Mouse (Mus musculus) Muller cell, postnatal 12 days (primary cell): ENCODE data around the gene Sla2.
"Not testable (repeated sequence)": the region's sequence is repeated elsewhere in the genome, so short reads cannot be mapped to it uniquely, and the experiment has no call there.

ENCODE experiments used
- DNase-seq: peaks from one replicate; pipeline ENCODE4 v3.0.0-alpha.2; 2015; ENCODE audit errors: inconsistent ontology term

Sla2 gene

DNA sequence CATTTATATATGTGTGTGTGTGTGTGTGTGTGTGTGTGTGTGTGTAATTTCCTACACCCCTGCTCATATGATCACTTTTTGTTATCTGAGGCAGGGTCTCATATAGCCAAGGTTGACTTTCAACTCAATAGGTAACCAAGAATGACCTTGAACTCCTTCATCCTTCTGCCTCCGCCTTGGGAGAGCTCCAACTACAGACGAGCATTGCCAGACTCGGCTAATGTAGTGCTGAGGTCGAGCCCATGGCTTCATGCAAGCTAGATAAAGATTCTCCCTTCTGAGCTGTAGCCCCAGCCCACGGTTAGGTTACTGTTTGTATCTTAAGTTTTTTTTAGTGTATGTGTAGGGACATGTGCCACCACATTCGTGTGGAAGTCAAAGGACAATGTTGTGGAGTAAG, 14.9 kb upstream of the Sla2 start:
- no peak for DNase-seq

DNA sequence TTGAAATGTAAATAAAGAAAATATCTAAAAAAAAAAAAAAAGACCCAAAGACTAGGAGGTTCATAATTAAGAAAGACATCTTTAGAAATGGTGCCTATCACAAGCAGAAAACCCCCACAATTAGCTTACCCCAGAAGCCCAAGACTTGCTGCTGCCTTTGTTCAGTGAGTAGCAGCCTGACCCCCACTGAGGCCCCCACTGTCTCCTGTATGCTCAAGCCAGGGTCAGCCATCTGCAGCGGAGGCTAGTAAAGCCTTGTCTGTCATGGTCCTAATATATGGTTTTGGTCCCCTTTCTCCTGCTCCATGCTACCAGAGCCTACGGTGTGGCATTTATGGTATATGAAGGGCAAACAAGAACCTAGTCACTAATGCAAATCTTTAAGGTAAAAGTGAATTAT, 14.4 kb upstream of the Sla2 start:
- DNase-seq: no peak

DNA sequence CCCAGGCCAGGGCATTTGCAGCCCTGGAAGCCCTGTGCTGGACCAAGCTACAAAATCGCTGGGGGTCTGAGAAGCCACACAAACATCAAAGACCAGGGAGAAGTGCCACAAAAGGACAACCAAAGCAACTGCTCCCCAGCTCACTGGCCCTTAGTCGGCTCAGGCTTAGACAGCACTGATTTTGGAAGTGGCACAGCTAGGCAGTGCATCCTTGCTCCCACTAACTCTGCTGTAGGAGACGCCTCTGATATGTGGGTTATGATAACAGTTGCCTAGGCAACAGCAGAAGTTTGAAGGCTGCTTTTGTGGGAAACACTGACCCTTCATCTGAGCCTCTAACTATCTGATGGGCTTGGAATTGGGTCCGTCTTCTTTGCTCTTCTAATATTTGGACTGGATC, 12.2 kb upstream of the Sla2 start:
- DNase-seq: no peak

DNA sequence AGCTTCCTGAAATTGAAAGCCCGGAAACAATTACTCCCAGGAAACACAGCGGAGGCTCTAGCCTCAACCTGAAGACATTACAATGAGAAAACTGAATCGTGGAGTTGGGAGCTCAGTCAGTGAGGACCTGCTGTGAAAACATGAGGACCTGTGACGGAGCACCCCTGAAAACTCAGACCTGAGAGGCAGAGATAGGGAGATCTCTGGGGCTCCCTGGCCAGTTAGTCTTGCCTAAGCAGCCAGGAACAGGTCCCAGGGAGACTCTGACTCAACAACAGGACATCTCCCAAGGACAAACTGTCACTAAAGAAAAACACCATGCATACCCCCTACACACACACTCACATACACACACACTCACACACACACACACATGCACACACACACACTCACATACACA, 11.4 kb upstream of the Sla2 start:
- no peak for DNase-seq

DNA sequence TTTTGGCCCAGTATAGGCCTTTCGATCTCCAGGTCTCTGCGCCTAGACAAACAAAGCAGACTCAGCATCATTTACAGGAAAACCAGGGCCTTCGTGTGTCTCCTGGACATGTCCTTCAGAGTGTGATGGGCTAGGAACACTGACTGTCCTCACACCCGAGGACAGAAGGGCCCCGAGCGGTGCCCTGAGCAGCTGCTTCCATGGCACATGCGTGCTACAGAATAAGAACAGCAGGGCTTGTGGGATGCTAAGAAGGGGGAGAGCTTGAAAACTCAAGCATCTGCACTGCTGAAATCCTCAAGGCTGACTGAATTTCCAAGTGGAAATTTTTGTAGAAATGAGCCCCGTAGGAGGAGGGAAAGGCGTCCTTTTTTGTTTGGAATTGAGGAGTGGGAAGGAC, 10.0 kb upstream of the Sla2 start:
- no peak for DNase-seq

DNA sequence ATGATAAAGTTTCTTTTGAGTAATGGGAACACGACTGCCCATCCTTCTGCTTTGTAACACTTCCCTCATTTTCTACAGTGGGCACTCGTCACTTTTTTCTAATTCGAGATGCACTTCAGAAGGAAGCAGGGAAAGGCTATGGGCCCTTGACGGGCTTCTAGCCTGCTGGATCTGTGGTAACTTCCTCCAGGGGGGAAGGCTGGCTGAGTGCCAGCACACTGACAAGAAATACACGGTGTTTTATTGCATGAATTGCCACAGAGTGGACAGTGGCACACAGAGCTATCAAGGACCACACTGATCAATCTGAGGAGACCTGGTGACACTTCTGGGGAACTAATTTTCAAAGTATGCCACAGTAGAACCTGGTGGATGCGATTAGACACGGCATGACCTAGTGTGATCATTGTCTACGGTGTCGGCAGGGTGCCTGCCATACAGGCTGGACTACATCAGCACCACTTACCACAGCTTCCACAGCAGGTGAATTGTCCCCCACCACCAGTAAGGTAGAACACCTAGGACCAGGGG, 9.5 kb upstream of the Sla2 start:
- no peak for DNase-seq

DNA sequence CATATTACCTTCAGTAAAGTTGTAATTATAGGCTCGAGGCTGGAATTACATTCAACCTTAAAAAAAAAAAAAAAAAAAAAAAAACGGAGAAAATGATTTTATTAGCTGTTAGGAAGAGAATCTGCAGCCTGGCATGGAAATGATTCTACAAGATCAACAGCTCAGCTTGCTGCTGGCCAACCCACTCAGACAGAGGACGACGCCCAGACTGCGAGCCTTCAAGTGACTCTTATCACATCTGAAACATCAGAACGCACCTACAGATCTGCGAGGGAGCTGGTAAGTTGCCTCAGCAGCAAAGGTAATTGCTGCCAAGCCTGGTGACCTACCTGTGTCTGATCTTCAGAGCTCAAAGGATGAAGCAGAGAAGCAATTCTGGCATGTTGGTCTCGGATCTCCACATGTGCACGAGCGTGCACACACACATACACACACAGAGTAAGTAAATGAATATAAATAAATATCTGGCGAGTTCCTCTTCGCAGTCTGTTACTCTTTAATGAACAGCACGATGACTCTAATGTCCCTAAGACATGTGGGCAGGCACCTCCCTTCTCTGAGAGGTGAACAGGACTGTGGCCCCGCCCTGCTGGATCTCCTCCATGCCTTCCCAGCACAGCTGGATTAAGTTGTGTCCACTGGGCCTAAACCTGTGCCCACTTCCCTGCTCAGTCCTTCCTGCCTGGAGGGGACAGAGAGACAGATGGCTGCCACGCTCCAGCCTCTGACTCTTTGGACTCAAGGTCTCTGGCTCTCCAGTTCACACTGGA, 7.7 kb upstream of the Sla2 start:
- no peak for DNase-seq

DNA sequence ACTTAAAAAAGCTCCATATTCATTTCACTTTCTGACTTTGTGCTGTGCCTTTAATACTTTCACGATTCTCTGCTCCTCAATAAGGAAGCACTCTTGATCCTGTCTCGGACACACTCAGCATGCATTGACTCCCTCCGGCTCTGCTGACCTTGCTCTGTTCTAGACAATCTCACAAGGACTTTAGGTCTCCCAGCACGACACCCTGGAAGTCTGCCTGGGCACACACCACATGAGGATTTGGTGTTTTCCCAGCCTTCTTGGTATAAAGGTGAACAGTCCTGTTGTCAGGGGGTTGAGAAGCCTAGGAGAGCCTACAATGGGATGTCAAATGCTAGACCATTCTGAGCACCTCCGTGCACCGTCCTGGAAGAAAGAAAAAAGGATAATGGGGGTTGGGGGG, 5.8 kb upstream of the Sla2 start:
- no peak for DNase-seq

DNA sequence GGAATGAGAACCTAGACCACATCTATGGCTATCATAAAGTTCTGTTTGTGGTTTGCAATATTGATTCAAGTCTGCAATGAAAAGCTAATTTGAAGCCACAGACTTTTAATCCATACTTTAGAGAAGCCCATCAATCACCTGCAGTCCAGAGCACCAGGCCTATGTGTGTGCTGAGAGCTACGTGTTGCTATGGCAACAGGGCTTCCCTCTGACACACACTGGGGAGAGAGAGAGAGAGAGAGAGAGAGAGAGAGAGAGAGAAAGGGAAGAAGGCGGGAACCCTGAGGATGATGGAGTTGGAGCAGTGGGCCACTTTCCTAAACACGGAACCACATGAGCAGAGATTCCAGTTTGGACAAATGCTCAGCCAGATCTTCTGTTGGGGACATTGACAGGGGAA, 5.2 kb upstream of the Sla2 start:
- DNase-seq: no peak

DNA sequence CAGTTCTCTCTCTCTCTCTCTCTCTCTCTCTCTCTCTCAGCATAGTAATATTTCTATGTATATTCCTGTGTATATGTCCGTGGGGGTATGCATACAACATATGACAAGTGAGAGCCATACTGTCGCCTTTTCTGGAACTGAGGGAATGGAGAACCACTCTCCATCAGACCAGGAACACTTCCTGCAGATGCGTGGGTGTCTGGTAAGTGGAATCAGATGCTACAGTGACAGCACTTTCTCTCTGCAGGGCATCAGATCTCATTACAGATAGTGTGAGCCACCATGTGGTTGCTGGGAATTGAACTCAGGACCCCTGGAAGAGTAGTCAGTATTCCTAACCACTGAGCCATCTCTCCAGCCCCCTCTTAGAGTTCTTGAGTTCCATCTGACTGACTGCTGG, 1.5 kb upstream of the Sla2 start:
- no peak for DNase-seq

DNA sequence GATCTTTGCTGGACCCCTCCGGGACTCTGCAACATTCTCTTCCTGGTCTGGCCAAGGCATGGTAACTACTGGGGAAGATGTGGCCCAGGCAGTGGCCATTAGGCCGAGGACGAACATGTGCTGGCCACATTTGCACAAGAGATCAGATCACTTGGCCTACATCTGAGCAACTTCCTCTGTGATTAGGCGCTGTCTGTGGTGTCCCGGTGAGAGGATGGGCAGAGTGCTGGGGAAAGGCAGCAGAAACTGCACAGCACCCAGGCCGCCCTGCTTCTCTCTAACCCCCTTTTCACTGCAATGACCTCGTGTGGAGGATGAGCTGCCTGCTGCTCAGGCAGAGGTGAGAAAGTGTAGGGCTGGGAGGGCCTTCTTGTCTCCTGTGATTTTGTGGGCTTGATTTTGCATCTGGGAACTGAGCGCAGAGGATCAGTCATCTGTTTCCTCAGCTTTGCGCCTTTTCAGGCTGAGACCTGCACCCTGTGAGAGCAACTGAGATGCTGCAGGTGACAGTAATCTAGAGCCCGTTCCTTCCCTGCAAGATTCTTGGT, 834 bp downstream of the Sla2 start:
- no peak for DNase-seq

DNA sequence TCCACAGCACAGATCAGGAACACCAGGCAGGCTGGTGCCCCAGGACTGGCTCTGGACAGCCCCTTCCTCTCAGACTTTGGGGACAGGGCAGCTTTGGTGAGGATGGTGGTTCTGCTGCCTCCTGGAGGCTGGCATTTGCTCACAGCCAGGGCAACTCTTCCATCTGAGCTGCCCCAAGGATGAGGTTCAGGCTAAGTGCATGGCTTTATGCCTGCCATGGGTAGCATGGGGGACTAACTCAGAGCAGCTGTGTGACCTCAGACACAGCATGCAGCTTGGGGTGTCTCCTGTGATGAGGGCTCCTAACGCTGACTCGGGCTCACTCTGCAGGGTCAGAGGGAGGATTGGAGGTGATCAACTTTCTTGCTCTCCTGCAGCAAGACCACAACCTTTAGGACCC, 1.3 kb downstream of the Sla2 start:
- DNase-seq: not testable (repeated sequence)

DNA sequence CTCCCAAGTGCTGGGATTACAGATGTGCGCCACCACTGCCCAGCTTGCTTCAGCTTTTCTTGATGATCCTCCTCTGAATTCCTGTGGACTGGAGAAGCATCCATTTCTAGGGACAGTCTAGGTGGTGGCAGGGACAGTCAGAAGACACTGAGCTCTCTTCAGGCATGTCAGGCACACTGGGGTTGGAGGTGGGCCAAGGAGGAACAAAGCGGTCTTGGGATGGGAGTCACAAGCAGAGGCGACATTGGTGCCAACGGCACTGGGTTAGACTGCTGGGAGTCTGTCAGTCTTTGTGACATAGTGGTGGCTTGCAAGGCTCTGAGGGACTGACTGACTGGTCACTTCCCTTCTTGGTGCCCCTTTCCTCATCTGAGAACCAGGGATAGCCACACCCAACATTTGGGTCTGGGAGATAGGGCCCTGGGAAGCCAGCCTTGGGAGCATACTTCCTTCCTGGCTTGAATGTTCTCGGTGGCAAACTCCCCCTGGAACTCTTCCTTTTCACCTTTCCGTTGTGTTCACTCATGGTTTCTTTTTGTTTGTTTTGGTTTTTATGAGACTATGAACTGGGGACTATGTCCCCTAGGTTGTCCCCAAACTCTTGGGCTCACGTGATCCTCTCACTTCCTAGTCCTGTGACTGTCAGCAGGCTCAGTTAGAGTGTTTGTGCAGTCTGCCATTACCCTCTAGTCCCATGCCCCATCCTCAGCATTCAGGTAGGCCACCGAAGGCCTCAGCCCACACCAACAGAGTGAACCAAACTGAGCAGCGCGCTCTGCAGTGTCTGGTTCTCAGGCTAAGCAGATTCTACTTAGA, 2.4 kb downstream of the Sla2 start:
- DNase-seq: peak; percentile 36

DNA sequence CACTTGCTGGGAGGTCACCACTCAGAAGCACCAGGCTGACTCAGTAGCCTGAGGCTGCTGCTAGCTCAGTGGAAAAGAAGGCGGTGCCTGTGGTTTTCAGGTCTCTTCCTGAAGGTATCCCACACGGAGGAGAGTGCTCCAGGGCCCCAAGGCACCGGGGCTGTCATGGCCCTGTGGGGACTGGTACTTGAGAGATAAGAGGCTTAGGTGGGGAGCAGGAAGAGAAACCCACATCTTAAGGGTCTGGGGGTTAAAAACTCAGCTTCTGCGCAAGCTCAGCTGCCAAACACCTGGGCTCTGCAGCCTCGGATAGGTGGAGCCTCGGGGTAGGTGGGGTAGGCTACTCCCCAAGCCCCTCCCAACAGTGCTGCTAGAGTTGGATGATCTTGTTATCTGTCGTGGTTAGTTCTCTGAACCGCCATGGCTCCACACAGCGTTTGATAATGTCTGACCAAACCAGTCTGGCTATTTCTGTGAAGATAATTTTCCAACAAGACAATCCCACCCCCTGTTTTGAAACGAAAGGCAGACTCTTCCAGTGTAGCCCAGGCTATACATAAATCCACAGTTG, 4.5 kb downstream of the Sla2 start:
- no peak for DNase-seq

DNA sequence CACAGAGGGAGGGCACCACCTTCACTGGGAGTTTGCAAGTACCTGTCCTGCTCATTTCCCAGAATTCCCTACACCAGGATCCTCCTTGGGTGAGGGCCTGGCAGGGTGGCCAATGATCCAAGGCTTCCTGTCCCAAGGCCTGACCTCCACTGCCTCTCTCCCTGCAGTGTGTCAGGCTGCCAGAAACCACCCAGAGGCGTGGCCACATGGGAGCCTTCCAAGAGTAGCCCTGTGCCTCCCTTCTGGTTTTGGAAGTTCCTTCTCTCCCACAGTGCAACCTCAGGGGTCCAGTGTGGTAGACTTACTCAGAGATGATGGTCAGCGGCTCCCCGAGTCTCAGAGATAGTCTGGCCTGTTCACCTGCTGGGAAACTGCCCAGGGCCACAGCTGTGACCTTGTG, 7.5 kb downstream of the Sla2 start:
- DNase-seq: no peak

DNA sequence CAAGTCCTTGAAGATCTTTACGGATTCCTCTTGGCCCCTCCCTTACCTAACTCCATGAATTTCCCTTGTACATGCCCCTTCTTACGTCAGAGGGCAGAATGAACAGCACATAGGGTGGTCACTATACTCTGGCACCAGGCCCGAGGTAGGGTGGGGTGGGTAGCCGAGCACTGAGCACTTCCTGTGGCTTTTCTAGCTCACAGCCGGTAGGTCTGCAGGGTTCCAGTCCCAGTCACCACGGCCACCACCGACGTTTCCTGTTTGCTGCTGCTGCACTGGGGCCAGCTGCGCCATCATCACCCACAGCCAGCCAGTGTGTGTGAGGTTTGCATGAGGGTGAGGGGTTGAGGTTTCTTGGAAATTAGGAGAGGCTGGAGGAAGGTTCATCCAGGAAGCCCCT, 9.3 kb downstream of the Sla2 start:
- no peak for DNase-seq

DNA sequence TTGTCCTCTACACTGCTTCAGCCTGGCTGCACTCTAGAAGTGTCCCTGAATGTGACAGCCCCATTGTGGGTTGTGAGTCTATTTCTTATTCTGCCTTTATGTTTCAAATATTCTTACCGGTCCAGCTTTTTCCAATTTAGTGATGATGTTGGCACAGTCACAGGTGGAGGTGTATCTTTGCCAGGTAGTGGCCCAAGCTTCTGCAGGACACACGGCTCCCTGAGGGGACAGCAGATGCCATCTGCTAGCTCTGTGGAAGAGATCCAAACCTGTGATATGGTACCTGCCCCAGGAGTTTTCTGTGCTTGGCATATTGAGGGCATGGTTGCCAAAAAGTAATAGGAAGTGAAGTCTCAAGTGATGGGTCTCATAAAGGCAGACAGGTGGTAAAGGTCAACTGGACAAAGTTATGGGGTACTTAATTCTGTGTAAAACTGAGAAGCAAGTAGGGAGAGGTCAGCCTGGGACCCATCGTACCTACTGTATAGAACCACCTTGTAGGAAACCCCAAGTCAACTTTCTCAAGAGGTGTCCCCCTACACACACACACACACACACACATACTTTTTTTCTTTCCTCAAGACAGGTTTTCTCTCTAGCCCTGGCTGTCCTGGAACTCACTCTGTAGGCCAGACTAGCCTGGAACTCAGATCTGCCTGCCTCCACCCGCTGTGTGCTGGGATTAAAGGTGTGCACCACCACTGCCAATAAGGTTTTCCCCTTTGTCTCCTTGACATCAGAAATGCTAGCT, 12.1 kb downstream of the Sla2 start:
- DNase-seq: no peak

DNA sequence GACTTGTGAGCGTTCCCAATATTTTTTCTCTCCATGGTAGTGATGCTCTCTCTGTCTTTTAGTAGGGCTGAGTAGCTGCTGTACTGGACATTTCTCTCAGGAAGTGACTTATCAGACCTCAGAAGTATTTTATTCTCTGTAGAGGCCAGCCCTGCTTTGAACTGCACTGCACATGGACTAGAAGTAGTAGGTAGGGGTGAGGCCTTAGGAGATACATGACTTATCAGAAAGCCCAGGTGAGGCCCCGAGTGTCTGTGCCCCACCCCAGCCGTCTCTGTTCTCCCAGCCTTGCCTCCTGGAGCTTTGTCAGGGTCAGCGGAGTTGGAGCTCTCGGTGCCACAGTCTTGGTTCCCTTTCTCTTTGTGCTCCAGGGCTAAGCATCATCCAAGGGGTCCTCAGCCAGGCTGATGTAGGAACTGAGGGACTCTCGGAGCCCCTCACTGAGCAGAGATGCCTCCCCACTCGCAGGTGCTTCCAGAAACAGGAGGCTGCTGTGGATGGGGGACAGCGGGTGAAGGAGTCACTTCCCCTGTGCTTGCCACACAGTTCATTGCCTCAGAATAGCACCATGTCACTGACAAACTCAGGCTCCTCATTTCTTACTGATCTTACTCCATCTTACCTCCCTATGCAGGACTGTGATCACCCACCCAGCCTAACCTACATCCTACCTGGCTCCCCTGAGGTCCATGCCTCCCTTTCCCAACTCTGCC, 12.8 kb downstream of the Sla2 start:
- DNase-seq: no peak

DNA sequence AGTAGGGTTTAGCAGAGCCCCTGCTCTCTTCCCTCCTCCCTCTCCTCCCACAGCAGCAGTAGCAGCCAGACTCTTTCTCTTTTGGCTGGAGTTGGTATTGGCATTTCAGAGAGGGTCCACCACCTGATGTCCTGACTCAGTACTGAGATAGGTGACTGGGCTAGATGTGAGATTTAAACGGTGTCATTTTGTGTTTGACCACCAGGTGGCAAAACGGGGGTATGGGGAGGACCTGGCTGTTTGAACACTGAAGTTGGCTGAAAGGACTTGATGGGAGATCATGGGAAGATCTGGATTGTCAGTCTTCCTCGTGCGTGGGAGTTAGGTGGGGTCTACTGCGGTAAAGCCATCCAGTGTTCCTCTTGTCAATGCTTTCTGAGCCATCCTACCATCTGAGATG, 13.4 kb downstream of the Sla2 start:
- DNase-seq: peak; percentile 64

DNA sequence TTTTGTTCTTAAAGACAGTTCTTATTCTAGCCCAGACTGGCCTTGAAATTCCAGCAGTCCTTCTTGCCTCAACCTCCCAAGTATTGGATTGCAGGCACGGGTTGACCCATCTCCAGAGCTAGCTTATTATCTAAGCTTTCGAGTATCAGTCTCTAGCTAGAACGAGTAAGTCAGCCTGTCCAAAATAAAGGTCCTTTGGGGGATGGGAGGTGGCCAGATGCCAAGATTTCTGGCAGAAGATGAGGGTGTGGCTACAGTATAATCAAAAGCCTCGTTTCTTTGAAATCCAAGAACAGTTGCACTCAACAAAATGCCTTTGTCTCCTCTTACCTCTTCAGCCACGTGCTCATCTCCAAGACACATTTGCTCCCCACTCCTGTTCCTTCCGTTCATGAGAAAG, 16.5 kb downstream of the Sla2 start:
- DNase-seq: no peak

DNA sequence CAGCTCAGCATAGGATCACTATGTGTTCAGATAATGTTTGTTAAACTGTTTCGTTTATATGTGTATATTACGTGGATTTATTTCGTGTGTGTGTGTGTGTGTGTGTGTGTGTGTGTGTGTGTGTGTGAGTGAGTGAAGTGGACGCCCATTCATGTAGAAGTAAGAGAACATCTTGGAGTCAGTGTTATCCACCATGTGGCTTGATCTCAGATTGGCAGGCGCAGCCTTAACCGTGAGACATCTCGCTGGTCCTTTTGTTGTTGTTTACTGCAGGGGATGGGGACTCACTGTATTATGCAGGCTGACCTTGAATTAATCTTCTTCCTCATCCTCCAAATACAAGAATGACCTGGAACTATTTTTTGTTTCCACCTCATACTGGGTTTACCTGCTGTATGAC, 17.4 kb downstream of the Sla2 start:
- DNase-seq: no peak
